Mouse (Mus musculus) urinary bladder, adult 18-20 months (tissue): ENCODE data around the gene Sectm1a.
"Not testable (repeated sequence)": the region's sequence is repeated elsewhere in the genome, so short reads cannot be mapped to it uniquely, and the experiment has no call there.

Experiments used
- DNase-seq, 2 experiments: peaks; one replicate each; pipeline ENCODE4 v3.0.0; 2022; ENCODE audit warnings: low spot score in 2 of 2, mixed read lengths in 2 of 2

Sectm1a gene

DNA sequence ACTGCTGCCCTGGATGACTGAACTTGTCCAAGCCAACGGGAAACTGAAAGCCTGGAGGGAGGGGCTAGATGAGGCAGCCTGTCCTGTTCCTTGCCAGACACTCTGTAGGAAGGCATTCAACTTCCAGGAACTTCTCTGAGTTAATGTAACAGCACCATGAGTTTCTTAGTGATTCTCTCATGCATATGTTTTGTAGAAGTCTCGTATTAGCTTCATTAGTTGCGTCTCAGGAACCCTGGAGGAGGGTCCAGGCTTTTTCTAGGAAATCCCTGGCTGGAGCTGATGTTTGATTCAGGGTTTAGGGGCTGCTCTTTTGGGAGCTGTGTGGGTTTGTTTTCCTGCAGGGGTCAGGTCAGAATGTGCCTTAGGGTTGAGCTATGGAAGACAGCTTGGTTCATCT lies at the start of gene Sectm1a:
Sectm1a (minus strand) TSS at position 101 of the 400 bp plus-strand sequence.
- DNase-seq, result no peak

GRCm38 (mm10) chr11:121129616-121130015 lies 48.6 kb upstream of the Sectm1a start:
- DNase-seq, result no peak

- DNase-seq, result no peak
Observed at GRCm38 (mm10) chr11:121127441-121127840, 46.4 kb upstream of the Sectm1a start.

DNA sequence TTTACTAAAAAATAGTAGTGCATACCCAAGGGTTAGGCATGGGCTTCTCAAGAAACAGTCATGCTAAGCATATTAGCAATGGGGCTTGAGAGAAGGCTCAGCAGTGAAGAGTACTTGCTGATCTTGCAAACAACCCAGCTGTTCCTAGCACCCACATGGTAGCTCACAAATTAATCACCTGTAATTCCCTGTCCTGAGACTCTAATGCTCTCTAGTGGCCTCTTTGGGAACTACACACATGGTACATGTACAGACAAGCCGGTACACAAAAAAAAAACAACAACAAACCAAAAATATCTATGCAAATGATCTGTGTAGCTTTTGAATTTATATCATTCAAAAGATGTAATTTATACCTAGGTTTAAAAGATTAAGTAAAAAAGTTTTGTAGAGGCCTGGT lies 45.4 kb upstream of the Sectm1a start:
- DNase-seq, result no peak

GRCm38 (mm10) chr11:121125522-121126172 lies 44.6 kb upstream of the Sectm1a start:
- no peak for DNase-seq

DNA sequence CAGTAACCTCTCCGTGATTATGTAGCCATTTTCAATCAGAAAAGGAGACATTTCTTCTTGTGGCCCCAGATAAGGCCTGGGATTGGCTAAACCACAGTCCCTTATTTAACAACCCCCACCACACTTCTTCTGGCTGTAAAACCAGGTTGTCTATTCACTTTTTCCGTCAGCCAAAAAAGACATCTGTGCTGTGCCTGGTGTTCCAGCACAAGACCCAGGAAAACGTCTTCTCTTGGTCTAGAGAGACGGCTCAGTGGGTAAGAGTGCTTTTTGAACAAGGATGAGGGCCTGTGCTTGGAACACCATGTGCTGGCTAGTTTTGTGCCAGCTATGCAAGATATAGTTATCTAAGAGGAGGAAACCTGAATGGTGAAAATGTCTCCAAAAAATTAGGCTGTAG lies 42.4 kb upstream of the Sectm1a start:
- no peak for DNase-seq

- no peak for DNase-seq
Observed at GRCm38 (mm10) chr11:121122024-121122670, 41.1 kb upstream of the Sectm1a start.

DNA sequence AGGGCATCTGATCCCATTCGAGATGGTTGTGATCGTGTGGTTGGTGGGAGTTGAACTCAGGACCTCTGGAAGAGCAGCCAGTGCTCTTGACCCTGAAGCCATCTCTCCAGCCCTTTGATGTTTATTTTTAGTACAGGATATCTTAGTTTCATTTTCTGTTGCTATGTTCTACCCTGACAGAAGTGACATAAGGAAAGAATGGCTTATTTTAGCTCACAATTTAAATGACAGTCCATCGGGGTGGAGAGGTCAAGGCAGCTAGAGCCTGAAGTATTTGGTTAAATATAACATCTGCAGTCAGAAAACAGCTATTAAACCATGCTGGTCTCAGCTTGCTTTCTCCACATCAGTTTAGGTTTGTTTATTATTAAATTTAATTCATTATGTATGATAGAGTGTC lies 40.1 kb upstream of the Sectm1a start:
- no peak for DNase-seq

GRCm38 (mm10) chr11:121118577-121118976 lies 37.6 kb upstream of the Sectm1a start, which contains the start of gene Tex19.2:
Gene Tex19.2, minus strand, starts transcription at chr11:121118677.
- DNase-seq, result no peak

DNA sequence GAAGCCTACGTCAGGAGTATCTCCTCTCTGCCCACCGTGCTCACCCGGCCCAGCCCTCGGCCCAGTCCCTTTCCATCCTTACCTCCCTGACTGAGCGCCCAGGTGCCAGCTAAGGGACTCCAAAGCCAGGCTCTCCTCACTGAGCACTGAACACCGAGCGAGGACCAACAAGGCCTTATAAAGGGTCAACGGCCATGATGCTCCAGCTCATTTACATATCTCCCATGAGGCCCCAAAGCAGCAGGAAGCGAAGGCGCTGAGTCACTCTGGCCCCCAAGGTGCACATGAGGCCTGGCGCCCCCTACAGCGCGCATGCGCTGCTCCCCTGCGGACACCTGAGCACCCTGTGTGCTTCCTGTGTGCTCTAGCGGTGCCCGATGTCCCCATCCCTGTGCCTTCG lies 37.1 kb upstream of the Sectm1a start:
- DNase-seq, result no peak

DNA sequence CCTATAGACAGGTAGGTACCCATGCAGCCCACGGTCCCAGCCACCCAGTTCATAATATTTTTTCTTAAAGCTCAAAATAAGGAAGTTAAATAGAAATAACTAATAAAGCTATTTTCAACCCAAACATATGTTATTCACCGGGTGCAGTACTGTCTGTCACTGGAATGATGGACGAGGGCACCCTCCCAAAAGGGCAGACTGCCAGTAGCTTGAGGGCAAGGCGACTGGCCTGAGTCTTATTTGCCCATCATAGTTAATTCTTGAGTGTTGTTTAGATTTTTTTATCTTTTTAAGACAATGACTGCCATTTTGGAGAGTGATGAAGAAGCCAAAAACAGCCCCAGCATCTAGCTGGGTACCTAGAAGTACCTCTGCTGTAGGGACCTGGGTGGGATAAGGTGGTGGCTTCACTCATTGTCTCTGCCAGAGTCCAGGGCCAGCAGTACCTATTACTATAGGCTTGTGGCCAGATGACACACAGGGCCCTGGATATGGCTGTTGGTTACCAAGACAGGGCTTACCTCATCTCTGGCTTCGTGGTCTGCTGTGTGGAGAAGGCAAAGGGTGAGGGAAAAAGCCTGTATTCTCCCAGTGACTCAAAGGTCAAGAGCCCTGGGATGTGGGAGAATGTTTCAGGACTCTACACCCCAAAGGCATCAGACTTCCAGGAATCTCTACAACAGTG lies 31.2 kb upstream of the Sectm1a start:
- no peak for DNase-seq

DNA sequence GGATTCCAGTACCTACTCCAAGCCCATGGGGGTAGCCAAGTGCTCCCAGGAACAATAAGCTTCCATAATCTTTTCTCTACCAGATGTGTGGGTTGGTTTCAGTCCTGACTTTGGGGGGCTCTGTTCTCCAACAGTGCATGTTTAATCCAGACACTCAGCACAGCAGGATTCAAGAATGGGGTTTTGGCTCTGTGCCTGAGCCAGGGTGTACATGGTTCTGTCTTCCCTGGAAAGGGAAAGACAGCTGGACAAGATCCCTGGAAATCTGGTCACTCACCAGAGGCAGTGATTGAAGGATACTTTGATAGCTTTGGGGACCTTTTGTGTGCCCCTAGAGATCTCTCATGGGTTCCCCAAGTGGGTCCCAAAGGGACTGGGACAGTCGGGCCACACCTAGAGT lies 30.6 kb upstream of the Sectm1a start:
- DNase-seq, result no peak

DNA sequence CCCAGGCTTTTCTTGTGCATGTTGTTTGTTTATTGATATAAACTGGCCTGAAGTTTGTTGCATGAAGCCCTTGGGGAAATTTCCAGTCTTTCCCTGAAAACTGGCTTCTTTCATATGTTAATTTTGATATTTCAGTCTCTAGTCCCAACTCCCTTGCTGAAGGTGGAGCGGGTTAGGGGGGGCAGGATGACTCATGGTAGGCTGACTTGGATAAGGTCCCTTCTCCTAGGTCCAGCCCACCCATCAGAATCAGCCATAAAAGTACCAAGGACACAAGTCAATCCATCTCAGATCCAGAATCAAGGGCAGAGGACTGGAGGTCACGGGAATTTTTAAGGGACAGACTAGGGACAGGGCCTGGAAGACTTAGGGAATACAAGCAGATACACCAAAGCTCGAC lies 30.0 kb upstream of the Sectm1a start:
- DNase-seq, result no peak

DNA sequence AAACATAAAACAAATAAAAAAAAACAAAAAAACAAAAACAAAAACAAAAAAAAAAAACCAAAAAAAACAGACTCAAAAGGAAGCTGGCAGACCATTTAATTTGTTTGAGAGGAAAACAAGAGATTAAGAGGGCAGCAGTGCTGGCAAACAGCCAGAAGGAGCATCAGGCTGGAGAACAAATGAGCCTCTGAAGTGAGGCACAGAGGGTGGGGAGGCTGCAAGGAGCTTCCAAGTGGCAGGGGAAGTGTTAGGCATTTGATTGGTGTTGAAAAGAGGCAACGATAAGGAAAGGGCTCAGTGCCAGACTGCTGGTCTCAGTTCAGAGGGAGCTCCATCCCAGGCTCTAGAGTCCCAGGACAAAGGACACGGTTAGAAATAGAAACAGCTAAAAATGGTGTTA lies 29.0 kb upstream of the Sectm1a start:
- no peak for DNase-seq

DNA sequence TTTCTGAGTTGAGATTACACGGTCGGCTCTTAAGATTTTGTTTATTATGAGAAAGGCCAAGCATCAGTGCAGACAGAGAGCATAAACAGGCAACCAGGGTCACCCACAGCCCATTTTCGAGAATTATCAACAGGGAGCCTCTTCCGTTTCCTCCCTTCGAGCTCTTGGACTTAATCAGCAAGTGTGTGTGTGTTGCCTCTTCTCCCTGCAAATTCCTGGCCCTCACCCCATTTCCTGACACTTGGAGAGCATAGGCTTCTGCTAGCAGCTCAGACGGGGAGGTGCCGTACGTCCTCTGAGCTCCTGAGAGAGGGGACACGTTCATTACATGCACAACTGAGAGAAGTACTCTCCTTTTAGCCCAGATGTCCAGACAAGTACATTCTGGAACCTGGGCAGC lies 27.0 kb upstream of the Sectm1a start:
- DNase-seq, result no peak

DNA sequence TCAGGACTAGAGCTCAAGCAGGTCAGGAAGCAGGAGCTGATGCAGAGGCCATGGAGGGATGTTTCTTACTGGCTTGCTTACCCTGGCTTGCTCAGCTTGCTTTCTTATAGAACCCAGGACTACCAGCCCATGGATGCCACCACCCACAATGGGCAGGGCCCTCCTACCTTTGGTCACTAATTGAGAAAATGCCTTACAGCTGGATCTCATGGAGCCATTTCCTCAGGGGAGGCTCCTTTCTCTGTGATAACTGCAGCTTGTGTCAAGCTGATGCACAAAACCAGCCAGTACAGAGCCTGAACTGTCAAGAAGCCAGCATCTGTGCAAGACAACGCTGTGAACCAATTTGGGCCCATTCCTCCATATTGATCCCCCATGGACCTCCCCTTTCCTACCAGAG lies 26.2 kb upstream of the Sectm1a start:
- DNase-seq, result not testable (repeated sequence)

DNA sequence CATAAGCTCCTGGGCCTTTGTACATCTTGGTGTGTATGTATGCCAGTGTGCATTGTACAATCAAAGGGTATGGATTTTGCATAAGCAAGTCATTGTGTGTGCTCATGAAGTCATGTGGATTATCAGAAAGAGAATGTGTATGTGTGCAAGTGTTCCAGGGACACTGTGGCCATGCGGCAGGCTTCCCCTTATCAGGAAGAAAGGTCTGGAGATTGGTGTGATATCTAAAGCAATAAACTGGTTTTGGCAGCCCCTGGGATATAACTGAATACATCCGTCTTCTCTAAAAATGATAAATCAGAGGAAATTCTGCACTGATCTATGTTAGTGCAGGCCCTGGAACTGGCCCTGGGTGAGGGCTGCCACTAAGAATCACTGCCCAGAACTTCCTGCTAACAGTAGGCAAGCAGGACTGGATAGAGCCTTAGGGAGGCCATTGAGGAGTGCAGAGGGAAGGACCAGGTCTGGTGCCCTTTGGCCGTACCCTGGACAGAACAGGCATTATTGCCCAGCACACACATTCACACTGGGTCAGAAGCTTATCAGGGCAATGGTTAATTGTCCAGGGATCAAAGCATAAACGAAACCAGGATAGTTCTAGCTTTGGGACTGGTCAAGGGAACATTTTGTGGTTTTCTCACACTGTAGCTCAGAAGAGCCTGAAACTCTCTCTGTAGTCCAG lies 20.2 kb upstream of the Sectm1a start:
- no peak for DNase-seq

GRCm38 (mm10) chr11:121100692-121101091 lies 19.7 kb upstream of the Sectm1a start:
- DNase-seq, result no peak

GRCm38 (mm10) chr11:121099762-121100161 lies 18.7 kb upstream of the Sectm1a start:
- DNase-seq, result no peak

DNA sequence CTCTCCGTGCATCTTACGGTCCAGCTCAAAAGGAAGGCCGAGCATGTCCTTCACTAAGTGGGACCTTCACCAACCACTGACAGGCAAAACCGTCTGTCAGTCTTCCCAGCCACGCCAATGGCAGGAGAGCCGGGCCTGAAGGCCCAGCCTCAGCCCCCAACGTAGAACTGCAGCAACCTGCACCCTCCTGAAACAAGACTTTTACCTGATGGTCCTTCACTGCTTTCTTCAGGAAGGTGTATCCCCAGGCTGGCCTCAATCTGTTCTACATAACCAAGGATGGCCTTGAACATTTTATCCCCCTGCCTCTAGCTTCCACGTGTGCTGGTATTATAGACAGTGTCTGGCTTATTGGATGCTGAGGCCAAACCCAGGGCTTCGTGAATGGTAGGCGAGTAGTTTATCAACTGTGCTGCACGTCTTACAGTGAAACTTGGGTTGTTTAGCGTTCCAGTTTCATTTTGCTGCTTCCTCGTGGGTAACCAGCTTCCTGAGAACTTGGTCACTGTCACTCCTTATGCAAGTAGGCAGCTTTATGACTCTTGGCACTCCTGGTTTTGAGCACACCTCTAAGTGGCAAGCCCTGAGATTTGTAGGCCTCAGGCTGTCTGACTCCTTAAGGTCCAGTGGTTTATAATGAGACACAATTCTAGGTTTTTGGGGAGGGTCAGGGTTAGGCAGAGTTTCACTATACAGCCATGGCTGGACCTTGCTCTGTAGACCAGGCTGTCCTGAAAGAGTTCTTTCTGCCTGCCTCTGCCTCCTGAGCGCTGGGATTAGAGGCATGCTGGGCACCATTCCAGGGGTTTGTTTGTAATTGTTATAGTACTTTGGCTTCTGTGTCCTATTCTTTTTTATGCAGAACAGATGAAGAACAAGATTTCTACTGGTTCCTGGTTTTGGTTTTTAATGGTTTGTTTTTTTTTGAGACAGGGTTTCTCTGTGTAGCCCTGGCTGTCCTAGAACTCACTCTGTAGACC lies 11.9 kb upstream of the Sectm1a start:
- DNase-seq, result no peak

GRCm38 (mm10) chr11:121090943-121091342 lies 9.9 kb upstream of the Sectm1a start:
- no peak for DNase-seq
